Mouse (Mus musculus): ENCODE data around the gene Gm17657. TPM values are rescaled to one million over a fixed set of nuclear protein-coding genes. Genes with fewer than 3 reads are reported as not detected.

Gm17657 gene
- total and polyA plus RNA-seq, 2 experiments from 2014 or later = not detected

DNA sequence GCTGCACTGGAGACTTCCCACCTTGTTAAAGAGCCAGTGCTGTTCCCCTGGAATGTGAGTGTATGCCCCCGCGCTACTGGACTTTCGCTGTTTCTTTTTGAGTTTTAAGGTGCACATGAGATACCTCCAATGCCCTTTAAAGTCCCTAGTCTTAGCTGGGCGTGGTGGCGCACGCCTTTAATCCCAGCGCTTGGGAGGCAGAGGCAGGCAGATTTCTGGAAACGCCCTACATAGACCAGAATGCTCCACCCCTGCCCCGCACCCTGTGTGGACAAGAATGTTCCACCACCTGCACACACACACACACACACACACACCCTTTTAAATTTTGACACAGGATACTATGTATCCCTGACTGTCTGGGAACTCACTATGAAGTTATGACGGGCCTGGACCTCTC is 76.0 kb downstream of the Gm17657 start:
- Histone ChIP-seq H3K9ac (replicated peaks; ENCODE audit: low read depth, low read length) (no peak overlapping the region), H3K27ac (ENCODE audit: low read depth) (no peak overlapping the region), H3K36me3 (replicated peaks; ENCODE audit: control insufficient read depth, insufficient read depth, low read length) (no peaks in the 10 kb centered on the region), H3K27me3 (ENCODE audit: control insufficient read depth, insufficient read depth, low read length) (no peaks in the 10 kb centered on the region), H3K4me2 (ENCODE audit: low read depth, low read length) (no peak overlapping the region), H3K9me3 (replicated peaks; ENCODE audit: control insufficient read depth, low read length) (no peaks in the 10 kb centered on the region), H3K4me1 (ENCODE audit: control insufficient read depth, insufficient read depth) (no peaks in the 10 kb centered on the region), H3K4me3 (ENCODE audit: low read depth, low read length) (no peak overlapping the region)
- TF ChIP-seq CTCF (IDR thresholded peaks at IDR 0.05; ENCODE audit: low read depth) (no peak), EP300 (IDR thresholded peaks at IDR 0.05; ENCODE audit: low read depth) (no peak)
- DNase-seq (ENCODE audit: low spot score) (no peak), ATAC-seq (ENCODE audit: insufficient read depth, low read depth) (no peak)
- 90% methylated on average over 10 of the region's 10 CpGs for WGBS

Small RNA genes lying within 50 kb of the gene (microRNA-seq; reads per million reads assigned to microRNA genes)
- not detected for gene Mir7667

Other genes with a start within 250 kb of the Gm17657 start
- 3.6 and 12.4 TPM in 2 replicates for gene Pi16, start 232.0 kb downstream of the Gm17657 start, total RNA-seq (2014; rRNA removed; ENCODE audit: low replicate concordance)
- gene Pi16, start 232.0 kb downstream of the Gm17657 start, polyA plus RNA-seq (2015; fragmentation: Nextera tagmentation; extraction: Ambion mirVana) = 4.5 and 4.8 TPM in 2 replicates
- 357 and 380 TPM in 2 replicates for gene Mtch1, start 201.7 kb downstream of the Gm17657 start, total RNA-seq (2014; rRNA removed; ENCODE audit: low replicate concordance)
- gene Mtch1, start 201.7 kb downstream of the Gm17657 start, polyA plus RNA-seq (2015; fragmentation: Nextera tagmentation; extraction: Ambion mirVana) = 208 and 209 TPM in 2 replicates
- 1.4 and 6.3 TPM in 2 replicates for gene Fgd2, start 188.7 kb downstream of the Gm17657 start, total RNA-seq (2014; rRNA removed; ENCODE audit: low replicate concordance)
- gene Fgd2, start 188.7 kb downstream of the Gm17657 start, polyA plus RNA-seq (2015; fragmentation: Nextera tagmentation; extraction: Ambion mirVana) = 1.6 and 2.3 TPM in 2 replicates
- 58.4 and 81.0 TPM in 2 replicates for gene Pim1, start 58.9 kb downstream of the Gm17657 start, total RNA-seq (2014; rRNA removed; ENCODE audit: low replicate concordance)
- 28.6 and 29.2 TPM in 2 replicates for gene Pim1, start 58.9 kb downstream of the Gm17657 start, polyA plus RNA-seq (2015; fragmentation: Nextera tagmentation; extraction: Ambion mirVana)
- 7.0 and 8.0 TPM in 2 replicates for gene Tbc1d22b, start 147 bp upstream of the Gm17657 start, total RNA-seq (2014; rRNA removed; ENCODE audit: low replicate concordance)
- 5.3 and 5.5 TPM in 2 replicates for gene Tbc1d22b, start 147 bp upstream of the Gm17657 start, polyA plus RNA-seq (2015; fragmentation: Nextera tagmentation; extraction: Ambion mirVana)
- not detected in 2 replicates for gene Tmem217, start 2.7 kb upstream of the Gm17657 start, total RNA-seq (2014; rRNA removed; ENCODE audit: low replicate concordance)
- 0.23 and 0.45 TPM in 2 replicates for gene Tmem217, start 2.7 kb upstream of the Gm17657 start, polyA plus RNA-seq (2015; fragmentation: Nextera tagmentation; extraction: Ambion mirVana)
- gene Rnf8, start 65.2 kb upstream of the Gm17657 start, total RNA-seq (2014; rRNA removed; ENCODE audit: low replicate concordance) = 15.2 and 20.3 TPM in 2 replicates
- gene Rnf8, start 65.2 kb upstream of the Gm17657 start, polyA plus RNA-seq (2015; fragmentation: Nextera tagmentation; extraction: Ambion mirVana) = 32.7 and 33.4 TPM in 2 replicates
- gene Gm28043, start 65.2 kb upstream of the Gm17657 start, total RNA-seq (2014; rRNA removed; ENCODE audit: low replicate concordance) = 0.76 and 2.0 TPM in 2 replicates
- 1.1 TPM in 2 replicates for gene Gm28043, start 65.2 kb upstream of the Gm17657 start, polyA plus RNA-seq (2015; fragmentation: Nextera tagmentation; extraction: Ambion mirVana)
- gene Cmtr1, start 111.0 kb upstream of the Gm17657 start, total RNA-seq (2014; rRNA removed; ENCODE audit: low replicate concordance) = 52.4 and 81.4 TPM in 2 replicates
- 62.7 and 72.9 TPM in 2 replicates for gene Cmtr1, start 111.0 kb upstream of the Gm17657 start, polyA plus RNA-seq (2015; fragmentation: Nextera tagmentation; extraction: Ambion mirVana)
- gene Ccdc167, start 167.4 kb upstream of the Gm17657 start, total RNA-seq (2014; rRNA removed; ENCODE audit: low replicate concordance) = 6.4 and 6.8 TPM in 2 replicates
- gene Ccdc167, start 167.4 kb upstream of the Gm17657 start, polyA plus RNA-seq (2015; fragmentation: Nextera tagmentation; extraction: Ambion mirVana) = 8.2 and 9.9 TPM in 2 replicates